Mouse (Mus musculus): ENCODE results near the gene Pdcd11.

DNA sequence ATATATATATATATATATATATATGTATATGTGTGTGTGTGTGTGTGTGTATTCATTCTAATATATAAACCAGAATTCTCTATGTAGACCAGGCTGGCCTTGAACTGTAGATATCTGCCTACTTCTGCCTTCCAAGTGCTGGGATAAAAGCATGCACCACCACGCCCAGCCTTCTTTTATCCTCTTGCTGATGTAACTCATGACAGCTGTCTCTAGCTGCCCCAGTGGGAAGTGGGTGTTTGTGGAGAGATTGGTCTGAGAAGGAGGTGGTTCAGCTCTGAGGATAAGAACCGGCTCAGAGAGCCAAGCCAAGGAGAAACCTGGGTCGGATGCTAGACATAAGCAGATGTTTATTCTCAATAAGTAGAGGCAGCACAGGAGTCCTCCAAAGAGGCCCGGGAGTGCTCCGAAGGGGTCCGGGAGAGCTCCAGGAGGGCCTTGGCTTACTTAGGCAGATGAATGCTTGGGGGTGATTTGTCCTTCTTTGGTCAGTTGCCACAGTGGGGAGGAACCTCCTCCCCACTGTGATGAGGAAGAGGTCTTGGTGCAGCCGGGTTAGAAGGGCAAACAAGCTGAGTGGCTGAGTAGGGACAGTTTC lies 77.1 kb downstream of the Pdcd11 start:
- TF ChIP-seq CTCF (IDR thresholded peaks at IDR 0.05) = no peak
- no peak for TF ChIP-seq EP300 (IDR thresholded peaks at IDR 0.05)

All from lung, postnatal 0 days (tissue).